Mouse (Mus musculus): ENCODE data around the gene Scgb2b18. TPM values are rescaled to one million over a fixed set of nuclear protein-coding genes. Genes with fewer than 3 reads are reported as not detected.
"Not testable (repeated sequence)": the region's sequence is repeated elsewhere in the genome, so short reads cannot be mapped to it uniquely, and the experiment has no call there.

The Scgb2b18 gene
- total RNA-seq (2021) (not detected), polyA plus RNA-seq (2012; rRNA removed) (not detected in 2 replicates)
- long read RNA-seq = 0 reads

DNA sequence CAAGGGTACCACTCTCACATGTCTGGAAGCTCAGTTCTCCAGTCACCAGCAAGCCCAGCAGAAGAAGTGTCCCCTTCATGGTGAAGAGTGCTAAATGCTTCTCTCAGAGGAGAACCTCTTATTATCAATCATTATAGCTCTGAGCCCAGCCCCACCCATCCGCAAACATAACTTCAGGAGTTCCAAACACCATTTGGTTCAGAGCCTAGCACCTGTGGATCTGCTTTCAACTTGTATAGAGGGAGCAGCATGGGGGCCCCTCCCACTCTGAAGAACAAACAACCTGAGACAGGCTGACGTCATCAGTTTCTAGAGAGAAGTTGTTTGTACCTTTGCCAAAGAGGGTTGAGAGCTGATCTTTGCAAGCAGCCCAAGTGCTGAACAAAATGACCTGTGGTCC is at the start of gene Scgb2b18:
Gene Scgb2b18 (minus strand): TSS at position 101 of the 400 bp plus-strand sequence.
- DNase-seq = not testable (repeated sequence)

- DNase-seq = not testable (repeated sequence)
Observed at GRCm38 (mm10) chr7:33185268-33185667, 11.6 kb upstream of the Scgb2b18 start, which contains the start of gene Scgb1b18. TSS of gene Scgb1b18 (plus strand) at chr7:33185568.

Other genes starting within 250 kb of the Scgb2b18 start
- not detected for gene Scgb2b17, start 117.3 kb downstream of the Scgb2b18 start, total RNA-seq (2021)
- not detected in 2 replicates for gene Scgb2b17, start 117.3 kb downstream of the Scgb2b18 start, polyA plus RNA-seq (2012; rRNA removed)
- gene Scgb1b17, start 110.4 kb downstream of the Scgb2b18 start, total RNA-seq (2021) = not detected
- not detected in 2 replicates for gene Scgb1b17, start 110.4 kb downstream of the Scgb2b18 start, polyA plus RNA-seq (2012; rRNA removed)
- gene Scgb1b18, start 11.7 kb upstream of the Scgb2b18 start, total RNA-seq (2021) = not detected
- not detected in 2 replicates for gene Scgb1b18, start 11.7 kb upstream of the Scgb2b18 start, polyA plus RNA-seq (2012; rRNA removed)
- not detected for gene Scgb2b19, start 106.5 kb upstream of the Scgb2b18 start, total RNA-seq (2021)
- not detected in 2 replicates for gene Scgb2b19, start 106.5 kb upstream of the Scgb2b18 start, polyA plus RNA-seq (2012; rRNA removed)
- gene Scgb1b19, start 113.4 kb upstream of the Scgb2b18 start, total RNA-seq (2021) = not detected
- gene Scgb1b19, start 113.4 kb upstream of the Scgb2b18 start, polyA plus RNA-seq (2012; rRNA removed) = not detected in 2 replicates
- not detected for gene Scgb2b20, start 192.5 kb upstream of the Scgb2b18 start, total RNA-seq (2021)
- not detected in 2 replicates for gene Scgb2b20, start 192.5 kb upstream of the Scgb2b18 start, polyA plus RNA-seq (2012; rRNA removed)
- not detected for gene Scgb1b20, start 199.4 kb upstream of the Scgb2b18 start, total RNA-seq (2021)
- not detected in 2 replicates for gene Scgb1b20, start 199.4 kb upstream of the Scgb2b18 start, polyA plus RNA-seq (2012; rRNA removed)

All from adrenal gland, adult 2 months (tissue).